Mouse (Mus musculus) adrenal gland, adult 2 months (tissue): ENCODE results near the gene Uba1. TPM values are rescaled to one million over a fixed set of nuclear protein-coding genes. Genes with fewer than 3 reads are reported as not detected.

ENCODE experiments used
- DNase-seq: peaks from one replicate; pipeline ENCODE4 v3.0.0; 2021
- polyA plus RNA-seq: library from polyadenylated mRNA; depleted of rRNA; stranded (reverse); fragments of >200 nt; gene quantifications from 2 replicates; pipeline ENCODE4 v1.2.3, GENCODE M21; 2012; rRNA removed
- total RNA-seq, 2 experiments: library from RNA; stranded (reverse); gene quantifications; 2 replicates each; pipeline ENCODE4 v1.2.3; 2021

Gene Uba1
- total and polyA plus RNA-seq, 3 experiments, result 395 to 599 (median 455) TPM

- DNase-seq, result no peak
Observed at GRCm38 (mm10) chrX:20728681-20729080, 70.6 kb downstream of the Uba1 start.

- DNase-seq, result peak; percentile 63
Observed at GRCm38 (mm10) chrX:20730048-20730447, 71.9 kb downstream of the Uba1 start.

Other genes starting within 250 kb of the Uba1 start
- gene Jade3, start 232.6 kb upstream of the Uba1 start, total RNA-seq, result 1 to 10 TPM; 4.0 to 4.6 TPM
- gene Jade3, start 232.6 kb upstream of the Uba1 start, polyA plus RNA-seq, result 0.17 and 0.22 TPM in 2 replicates
- 1 to 10 TPM in 1 of 2 experiments, under 1 TPM in 1; 0.93 to 4.7 TPM for gene Rgn, start 108.5 kb upstream of the Uba1 start, total RNA-seq
- gene Rgn, start 108.5 kb upstream of the Uba1 start, polyA plus RNA-seq, result 0.08 and 0.13 TPM in 2 replicates
- gene Rbm10, start 40.8 kb upstream of the Uba1 start, total RNA-seq, result 10 to 100 TPM; 29.6 to 39.5 TPM
- gene Rbm10, start 40.8 kb upstream of the Uba1 start, polyA plus RNA-seq, result 50.0 and 63.8 TPM in 2 replicates
- 100 to 1,000 TPM; 316 to 341 TPM for gene Ndufb11, start 40.7 kb upstream of the Uba1 start, total RNA-seq
- 86.3 and 101 TPM in 2 replicates for gene Ndufb11, start 40.7 kb upstream of the Uba1 start, polyA plus RNA-seq
- gene Cdk16, start 29.6 kb downstream of the Uba1 start, total RNA-seq, result 100 to 1,000 TPM; 145 to 176 TPM
- 244 and 254 TPM in 2 replicates for gene Cdk16, start 29.6 kb downstream of the Uba1 start, polyA plus RNA-seq
- gene Usp11, start 45.6 kb downstream of the Uba1 start, total RNA-seq, result 10 to 100 TPM; 23.4 to 25.5 TPM
- 13.6 and 14.7 TPM in 2 replicates for gene Usp11, start 45.6 kb downstream of the Uba1 start, polyA plus RNA-seq
- 100 to 1,000 TPM; 120 to 133 TPM for gene Araf, start 139.5 kb downstream of the Uba1 start, total RNA-seq
- 229 and 248 TPM in 2 replicates for gene Araf, start 139.5 kb downstream of the Uba1 start, polyA plus RNA-seq
- 10 to 100 TPM; 20.7 to 45.5 TPM for gene Timp1, start 211.8 kb downstream of the Uba1 start, total RNA-seq
- gene Timp1, start 211.8 kb downstream of the Uba1 start, polyA plus RNA-seq, result 34.9 and 39.0 TPM in 2 replicates